Mouse (Mus musculus): ENCODE results near the gene Pdzrn3. TPM values are rescaled to one million over a fixed set of nuclear protein-coding genes. Genes with fewer than 3 reads are reported as not detected.

Gene Pdzrn3
- polyA plus RNA-seq, 1 experiment from 2014 or later, result 27.2 TPM

DNA sequence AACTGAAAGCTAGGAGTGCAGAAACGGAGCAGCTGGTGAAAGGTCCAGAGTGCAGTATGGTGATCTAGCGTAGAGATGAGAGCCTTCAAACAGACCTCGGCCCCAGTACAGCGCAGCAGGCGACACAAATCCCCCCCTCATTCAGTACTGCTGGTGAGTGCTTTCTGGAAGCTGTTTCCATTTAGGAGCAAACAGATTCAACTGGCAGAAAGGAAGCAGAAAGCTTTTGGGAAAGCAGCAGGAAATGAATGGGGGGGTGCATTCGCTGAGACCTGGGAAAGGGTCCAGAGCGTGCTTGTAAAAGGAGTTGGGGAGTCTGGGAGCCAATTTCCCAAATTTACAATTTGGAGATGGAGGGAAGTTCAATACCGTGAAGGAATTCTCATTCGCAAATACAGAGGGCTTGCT, 96.9 kb downstream of the Pdzrn3 start:
- Histone ChIP-seq H3K4me1 (peaks cover 36% of the 10 kb centered on the region), H3K27me3 (no peaks in the 10 kb centered on the region; the same call in 1 of the 2 replicates), H3K4me2 (replicated peaks) (no peak overlapping the region), H3K36me3 (no peaks in the 10 kb centered on the region), H3K9ac (no peak overlapping the region), H3K9me3 (replicated peaks) (no peaks in the 10 kb centered on the region), H3K27ac (no peak overlapping the region), H3K4me3 (no peak overlapping the region)
- WGBS, result 17% methylated on average over 9 of the region's 9 CpGs
- ATAC-seq (ENCODE audit: low FRiP score), result no peak

DNA sequence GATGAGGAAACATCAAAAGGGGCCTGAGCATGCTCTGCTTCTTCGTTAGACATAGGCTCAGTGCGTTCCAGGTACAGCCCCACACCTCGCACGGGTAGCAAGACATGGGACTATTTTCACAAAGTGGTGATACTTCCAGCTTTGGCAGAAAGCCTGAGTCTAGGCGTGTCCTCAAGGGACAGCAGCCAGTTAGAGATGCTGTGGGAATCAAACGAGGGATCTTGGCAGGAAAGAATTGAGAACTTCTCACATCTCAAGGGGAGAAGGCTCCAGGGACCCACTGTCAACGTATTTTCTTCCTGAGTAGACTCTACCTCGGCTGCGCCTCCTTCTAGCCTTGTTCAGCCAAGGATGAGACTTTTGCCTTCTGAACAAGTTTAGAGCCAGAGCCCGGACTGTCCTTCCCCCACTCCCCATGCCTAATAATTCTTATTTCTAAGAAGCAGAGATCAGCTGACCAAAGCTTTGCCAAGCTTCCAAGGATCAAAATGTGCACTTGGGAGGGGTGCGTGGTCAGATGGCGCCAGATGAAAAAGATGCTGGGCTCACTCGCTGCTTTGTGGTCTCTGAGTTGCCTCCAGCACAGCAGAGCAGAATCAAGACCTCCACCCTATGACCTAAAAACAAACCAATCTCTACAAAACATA, 99.3 kb downstream of the Pdzrn3 start:
- no peaks in the 10 kb centered on the region for H3K36me3 ChIP-seq
- H3K27me3 ChIP-seq, result no peaks in the 10 kb centered on the region; the same call in 1 of the 2 replicates
- no peaks in the 10 kb centered on the region for H3K9me3 ChIP-seq (replicated peaks)
- H3K4me2 ChIP-seq (replicated peaks), result no peak overlapping the region
- peaks cover 25% of the 10 kb centered on the region for H3K4me1 ChIP-seq
- no peak overlapping the region for H3K9ac ChIP-seq
- 75% methylated on average over 13 of the region's 13 CpGs for WGBS
- H3K27ac ChIP-seq, result no peak overlapping the region
- no peak overlapping the region for H3K4me3 ChIP-seq
- ATAC-seq (ENCODE audit: low FRiP score), result no peak

DNA sequence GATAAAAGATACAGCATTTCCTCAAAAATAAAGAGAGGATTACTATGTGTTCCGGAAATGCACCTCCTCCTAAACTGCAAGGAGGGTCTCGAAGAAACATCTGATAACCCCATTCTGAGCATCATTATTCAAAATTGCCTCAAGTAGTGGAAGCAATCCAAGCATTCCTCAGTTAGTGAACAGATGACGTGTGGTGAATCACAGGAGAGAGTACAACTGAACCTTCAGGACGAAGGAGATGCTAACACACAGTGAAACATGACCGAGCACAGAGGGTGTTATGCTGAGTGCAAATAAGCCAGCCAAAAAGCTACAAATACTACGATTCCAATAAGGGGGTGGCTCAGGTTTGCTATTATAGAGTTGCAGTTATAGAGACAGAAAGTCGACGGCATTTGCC, 101.4 kb downstream of the Pdzrn3 start:
- ATAC-seq (ENCODE audit: low FRiP score), result no peak
- Histone ChIP-seq H3K9ac (no peak overlapping the region), H3K4me2 (replicated peaks) (no peak overlapping the region), H3K27me3 (peaks cover 12% of the 10 kb centered on the region), H3K36me3 (no peaks in the 10 kb centered on the region), H3K4me3 (no peak overlapping the region), H3K9me3 (replicated peaks) (no peaks in the 10 kb centered on the region), H3K4me1 (peaks cover 16% of the 10 kb centered on the region), H3K27ac (no peak overlapping the region)
- WGBS, result 91% methylated on average over 8 of the region's 8 CpGs

DNA sequence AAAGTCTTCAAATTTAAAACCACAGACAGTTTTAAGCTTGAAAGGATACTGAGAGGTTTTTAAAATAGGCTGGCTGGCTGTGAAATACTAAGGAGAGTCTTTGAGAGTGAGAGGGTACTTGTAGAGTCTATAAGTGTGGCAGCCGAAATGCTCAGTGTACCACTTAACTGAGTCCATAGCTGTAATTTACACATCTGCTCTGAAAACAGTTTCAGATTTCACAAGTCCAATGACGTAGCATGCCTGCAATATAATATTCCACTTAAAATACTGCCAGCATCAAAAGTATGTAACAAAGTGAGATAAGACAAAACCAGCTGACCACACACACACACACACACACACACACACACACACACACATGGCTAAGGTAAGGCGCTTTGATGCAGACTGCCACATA, 101.9 kb downstream of the Pdzrn3 start:
- Histone ChIP-seq H3K4me3 (no peak overlapping the region), H3K4me2 (replicated peaks) (no peak overlapping the region), H3K9me3 (replicated peaks) (no peaks in the 10 kb centered on the region), H3K27me3 (peaks cover 13% of the 10 kb centered on the region), H3K27ac (no peak overlapping the region), H3K36me3 (no peaks in the 10 kb centered on the region), H3K4me1 (peaks cover 12% of the 10 kb centered on the region), H3K9ac (no peak overlapping the region)
- no peak for ATAC-seq (ENCODE audit: low FRiP score)
- 88% methylated on average over 3 of the region's 3 CpGs for WGBS

DNA sequence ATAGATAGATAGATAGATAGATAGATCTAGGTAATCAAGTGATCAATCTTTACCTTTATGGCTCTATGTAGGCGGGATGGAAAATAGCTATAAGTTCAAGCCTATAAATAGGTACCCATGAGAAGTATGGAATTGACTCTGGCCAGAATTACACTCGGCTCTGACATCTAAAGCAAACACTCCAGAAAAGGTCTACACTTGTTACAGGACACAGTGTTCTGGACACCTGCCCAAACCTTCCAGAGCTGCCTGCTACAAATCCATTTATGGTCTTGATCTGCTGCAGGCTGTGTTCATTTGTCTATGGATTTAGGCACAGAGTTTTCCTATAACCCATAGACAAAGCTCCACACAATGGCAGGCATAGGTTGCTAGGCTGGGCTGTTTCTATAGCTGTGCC, 102.9 kb downstream of the Pdzrn3 start:
- Histone ChIP-seq H3K27me3 (peaks cover 13% of the 10 kb centered on the region), H3K4me3 (no peak overlapping the region), H3K27ac (no peak overlapping the region), H3K9me3 (replicated peaks) (no peaks in the 10 kb centered on the region), H3K4me1 (peaks cover 16% of the 10 kb centered on the region), H3K9ac (no peak overlapping the region), H3K4me2 (replicated peaks) (no peak overlapping the region), H3K36me3 (no peaks in the 10 kb centered on the region)
- WGBS, result 84% methylated on average over 2 of the region's 2 CpGs
- no peak for ATAC-seq (ENCODE audit: low FRiP score)

DNA sequence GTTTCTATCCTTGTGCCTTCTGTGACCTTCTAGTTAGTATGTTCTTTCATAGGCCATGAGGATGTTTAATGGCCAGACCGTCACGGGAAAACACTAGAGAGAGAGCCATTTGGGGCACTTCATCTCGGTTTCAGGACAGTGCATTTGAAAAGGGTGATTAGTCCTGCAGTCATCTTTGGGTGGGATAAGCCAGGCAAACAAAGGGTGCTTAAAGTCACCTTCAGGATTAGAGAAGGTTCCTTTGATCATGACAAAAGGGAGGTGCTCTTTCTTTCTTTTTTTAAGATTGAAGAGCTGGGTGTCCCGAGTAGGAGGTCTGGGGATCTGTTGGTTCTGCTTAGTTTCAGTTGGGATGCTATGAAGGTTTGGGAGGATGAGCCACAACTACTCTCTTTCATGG, 105.4 kb downstream of the Pdzrn3 start:
- no peaks in the 10 kb centered on the region for H3K9me3 ChIP-seq (replicated peaks)

DNA sequence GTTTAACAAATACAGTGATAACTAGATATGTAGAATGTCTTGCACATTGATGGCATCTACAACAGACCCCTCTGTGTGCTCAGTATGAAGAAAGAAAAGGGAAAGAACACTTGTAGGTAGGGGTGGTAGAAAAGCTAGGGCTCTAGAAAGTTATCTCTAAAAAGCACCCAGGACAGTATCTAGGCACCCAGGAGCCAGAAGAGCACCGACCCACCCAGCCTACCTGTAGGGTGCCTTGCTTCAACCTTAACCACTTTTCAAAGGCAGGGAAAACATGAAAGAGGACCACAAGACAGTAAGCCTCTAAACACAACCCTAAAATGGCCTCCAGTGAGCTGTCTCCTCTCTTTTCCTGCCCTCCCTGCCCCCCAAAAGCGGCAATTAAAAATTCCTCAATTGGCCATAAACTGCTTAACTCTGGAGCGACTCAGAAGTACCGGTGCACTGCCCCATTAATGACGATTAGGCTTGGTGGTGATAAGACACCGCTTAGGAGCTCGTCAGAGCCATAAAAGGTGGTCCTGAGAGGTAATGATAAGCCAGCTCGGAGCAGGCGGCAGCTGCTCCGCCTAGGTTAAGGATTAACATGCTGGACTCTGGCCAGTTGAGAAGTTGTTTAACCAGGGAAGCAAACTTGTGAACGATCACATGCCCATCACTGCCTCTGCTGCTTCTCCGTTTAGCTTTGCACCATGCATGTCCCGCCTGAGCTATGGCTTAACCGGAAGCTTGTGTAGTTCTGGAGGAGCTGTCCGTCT, 106.1 kb downstream of the Pdzrn3 start:
- no peak overlapping the region for H3K9ac ChIP-seq
- H3K4me1 ChIP-seq, result peaks cover 27% of the 10 kb centered on the region
- no peaks in the 10 kb centered on the region for H3K36me3 ChIP-seq
- peaks cover 13% of the 10 kb centered on the region for H3K27me3 ChIP-seq
- no peak overlapping the region for H3K27ac ChIP-seq
- H3K9me3 ChIP-seq (replicated peaks), result no peaks in the 10 kb centered on the region
- no peak overlapping the region for H3K4me3 ChIP-seq
- WGBS, result 53% methylated on average over 15 of the region's 15 CpGs
- ATAC-seq (ENCODE audit: low FRiP score), result no peak
- no peak overlapping the region for H3K4me2 ChIP-seq (replicated peaks)

More for the DNA sequence above, 105.4 kb downstream of the Pdzrn3 start:
- Histone ChIP-seq H3K27ac (no peak overlapping the region), H3K27me3 (peaks cover 13% of the 10 kb centered on the region), H3K9ac (no peak overlapping the region), H3K4me3 (no peak overlapping the region), H3K4me2 (replicated peaks) (no peak overlapping the region), H3K4me1 (peaks cover 23% of the 10 kb centered on the region), H3K36me3 (no peaks in the 10 kb centered on the region)
- 27% methylated on average over 4 of the region's 4 CpGs for WGBS
- ATAC-seq (ENCODE audit: low FRiP score), result no peak

DNA sequence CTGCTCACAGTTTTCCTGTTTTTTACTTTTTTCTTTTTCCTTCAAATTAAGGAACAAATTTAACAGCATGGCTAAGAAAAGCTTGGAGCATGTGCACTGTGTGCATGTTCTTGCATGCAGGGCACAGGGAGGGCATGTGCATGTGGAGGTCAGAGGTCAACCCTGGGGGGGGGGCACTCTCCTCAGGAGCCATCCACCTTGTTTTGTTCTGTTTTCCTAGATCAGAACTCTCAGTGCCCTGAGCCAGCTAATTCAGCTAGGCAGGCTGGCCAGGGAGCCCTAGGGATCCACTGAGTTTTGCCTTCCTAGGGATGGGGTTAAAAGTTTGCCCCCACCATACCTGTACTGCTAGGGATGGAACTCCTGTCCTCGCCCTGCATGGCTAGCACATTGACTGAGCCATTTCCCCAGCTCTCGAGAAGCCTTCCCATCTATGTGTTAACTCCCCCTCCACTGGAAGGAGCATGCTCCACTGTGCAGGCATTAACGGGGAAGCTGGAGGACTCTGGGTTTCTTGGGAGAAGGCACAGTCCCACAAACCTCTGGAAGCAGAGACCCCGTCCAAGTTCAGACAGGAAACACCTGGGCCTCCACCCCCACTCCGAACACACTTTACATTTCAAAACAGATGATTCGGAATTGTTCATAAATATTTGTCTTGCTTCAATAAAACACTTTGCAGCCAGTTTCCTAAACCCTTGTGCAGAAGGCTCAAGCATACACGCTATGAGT, 107.4 kb downstream of the Pdzrn3 start:
- Histone ChIP-seq H3K4me2 (replicated peaks) (no peak overlapping the region), H3K36me3 (no peaks in the 10 kb centered on the region), H3K4me1 (peaks cover 31% of the 10 kb centered on the region), H3K9ac (no peak overlapping the region), H3K27me3 (peaks cover 13% of the 10 kb centered on the region), H3K9me3 (replicated peaks) (no peaks in the 10 kb centered on the region), H3K27ac (no peak overlapping the region), H3K4me3 (no peak overlapping the region)
- ATAC-seq (ENCODE audit: low FRiP score), result no peak
- WGBS, result 50% methylated on average over 7 of the region's 7 CpGs

DNA sequence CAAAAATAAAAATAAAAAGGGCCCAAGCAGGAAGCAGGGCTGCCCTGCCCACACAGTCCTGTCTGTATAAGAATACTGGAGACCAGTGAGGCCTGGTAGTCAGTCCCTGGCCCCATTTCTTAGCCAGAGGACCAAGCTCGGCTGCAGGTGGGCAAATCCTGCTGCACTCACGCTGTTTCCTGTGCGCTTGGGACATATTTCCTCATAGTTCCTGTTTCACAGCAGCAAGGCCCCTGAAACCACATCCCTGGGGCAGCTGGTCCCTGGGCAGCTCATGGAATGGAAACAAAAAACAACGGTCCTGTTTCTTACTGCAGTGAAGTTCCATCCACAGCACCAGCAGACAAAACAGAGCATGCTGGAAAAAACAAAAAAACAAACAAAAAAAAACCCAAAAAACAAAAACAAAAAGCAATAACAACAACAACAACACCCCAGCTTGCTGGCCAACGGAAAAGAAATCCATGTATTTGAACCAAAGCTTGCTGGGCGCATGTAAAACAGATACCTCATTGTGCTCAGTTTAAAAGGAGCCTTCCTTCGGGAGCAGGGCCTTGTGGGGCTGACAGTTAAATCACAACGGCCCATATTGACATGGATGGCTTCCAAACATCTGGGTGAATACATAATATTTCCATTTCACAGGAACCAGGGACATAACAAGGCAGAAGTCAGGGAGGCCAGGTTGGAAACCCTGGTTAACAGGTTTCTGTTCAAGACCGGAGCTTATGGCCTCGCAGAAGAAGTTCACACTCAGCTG, 108.2 kb downstream of the Pdzrn3 start:
- no peaks in the 10 kb centered on the region for H3K36me3 ChIP-seq
- H3K4me3 ChIP-seq, result no peak overlapping the region
- whole genome bisulfite sequencing, result 27% methylated on average over 10 of the region's 10 CpGs
- peaks cover 13% of the 10 kb centered on the region for H3K27me3 ChIP-seq
- no peak overlapping the region for H3K4me2 ChIP-seq (replicated peaks)
- peaks cover 35% of the 10 kb centered on the region for H3K4me1 ChIP-seq
- H3K9ac ChIP-seq, result no peak overlapping the region
- H3K9me3 ChIP-seq (replicated peaks), result no peaks in the 10 kb centered on the region
- 0 out of 2 replicates have a peak overlapping the region, but pooled peaks have one; percentile 25 for H3K27ac ChIP-seq
- no peak for ATAC-seq (ENCODE audit: low FRiP score)

DNA sequence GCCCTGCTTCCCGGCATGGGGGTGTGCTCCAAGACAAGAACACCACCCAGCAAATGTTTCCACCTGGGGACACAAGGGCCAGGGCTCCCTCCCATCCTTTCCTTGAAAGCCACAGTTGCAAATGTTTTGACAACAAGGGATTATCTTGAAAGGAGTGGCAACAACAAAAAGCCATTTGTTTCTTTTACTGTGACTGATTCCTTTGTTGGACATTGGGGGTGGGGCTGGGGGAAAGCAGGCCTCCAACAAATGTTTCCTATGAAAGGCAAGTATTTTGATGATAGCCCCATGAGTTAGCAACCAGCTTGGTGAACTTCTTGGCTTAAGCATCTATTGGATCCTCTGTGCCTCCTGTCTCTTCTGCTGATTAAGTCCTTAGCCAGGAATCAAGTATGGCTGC, 109.4 kb downstream of the Pdzrn3 start:
- 14% methylated on average over 1 of the region's 1 CpGs for WGBS
- ATAC-seq (ENCODE audit: low FRiP score), result no peak
- Histone ChIP-seq H3K4me2 (replicated peaks) (no peak overlapping the region), H3K36me3 (no peaks in the 10 kb centered on the region), H3K27ac (no peak overlapping the region), H3K9ac (no peak overlapping the region), H3K9me3 (replicated peaks) (no peaks in the 10 kb centered on the region), H3K27me3 (peaks cover 13% of the 10 kb centered on the region), H3K4me1 (peaks cover 45% of the 10 kb centered on the region), H3K4me3 (no peak overlapping the region)

DNA sequence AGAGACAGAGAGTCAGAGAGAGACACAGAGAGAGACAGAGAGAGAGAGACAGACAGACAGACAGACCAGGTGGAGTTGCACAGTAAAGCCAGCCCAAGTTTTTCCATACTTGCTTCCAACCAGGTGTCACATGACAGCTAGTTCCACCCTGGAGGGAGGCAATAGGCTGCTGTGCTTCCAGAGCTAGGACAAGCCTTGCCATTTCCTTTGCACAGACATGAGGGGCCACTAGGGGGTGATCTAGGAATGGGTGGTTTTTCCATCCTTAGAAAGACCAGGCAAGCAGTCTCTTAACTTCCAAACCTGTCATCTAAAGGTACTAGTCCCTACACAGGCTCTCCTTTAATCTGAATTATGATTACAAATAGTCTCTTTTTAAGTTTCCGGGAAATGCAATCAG, 110.9 kb downstream of the Pdzrn3 start:
- Histone ChIP-seq H3K4me2 (replicated peaks) (no peak overlapping the region), H3K9me3 (replicated peaks) (no peaks in the 10 kb centered on the region), H3K27me3 (peaks cover 6% of the 10 kb centered on the region; the same call in 1 of the 2 replicates), H3K9ac (no peak overlapping the region), H3K36me3 (no peaks in the 10 kb centered on the region), H3K4me1 (peaks cover 59% of the 10 kb centered on the region), H3K4me3 (no peak overlapping the region), H3K27ac (no peak overlapping the region)
- peak; percentile 38; the same call in 1 of the 2 replicates for ATAC-seq (ENCODE audit: low FRiP score)
- 19% methylated on average over 1 of the region's 1 CpGs for WGBS

DNA sequence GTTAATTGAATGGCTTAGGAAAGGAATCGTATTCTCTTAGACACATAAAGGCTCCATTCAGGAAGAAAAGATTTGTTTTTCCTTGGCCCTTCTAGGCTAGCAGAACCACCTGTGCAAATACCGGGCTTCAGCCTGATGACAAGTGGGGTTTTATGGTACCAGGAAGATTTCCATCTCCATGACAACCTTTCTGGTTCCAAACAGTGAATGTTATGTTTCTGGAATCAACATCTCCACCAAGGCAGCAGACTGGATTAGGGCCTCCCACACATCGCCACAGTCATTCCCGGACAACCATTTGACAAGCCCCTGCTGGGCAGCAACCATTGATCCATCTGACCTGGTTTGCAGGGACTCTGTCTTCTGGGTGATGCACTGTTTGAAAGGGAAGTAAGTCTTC, 114.2 kb downstream of the Pdzrn3 start:
- Histone ChIP-seq H3K9me3 (replicated peaks) (no peaks in the 10 kb centered on the region), H3K27me3 (peaks cover 3% of the 10 kb centered on the region; the same call in 1 of the 2 replicates), H3K4me1 (peaks cover 46% of the 10 kb centered on the region), H3K36me3 (no peaks in the 10 kb centered on the region), H3K27ac (no peak overlapping the region), H3K4me3 (no peak overlapping the region), H3K4me2 (replicated peaks) (no peak overlapping the region), H3K9ac (no peak overlapping the region)
- ATAC-seq (ENCODE audit: low FRiP score), result peak; percentile 38
- WGBS, result 7% methylated on average over 4 of the region's 4 CpGs
